Mouse (Mus musculus): Measurements from ENCODE around the gene Cpb1. TPM values are rescaled to one million over a fixed set of nuclear protein-coding genes. Genes with fewer than 3 reads are reported as not detected.

The Cpb1 gene
- polyA plus RNA-seq, 1 experiment: 0.03 TPM

- WGBS: 92% methylated on average over 2 of the region's 2 CpGs
- no peak for TF ChIP-seq CTCF (IDR thresholded peaks at IDR 0.05; ENCODE audit: borderline replicate concordance, insufficient read depth, low read depth, low read length)
- no peak for TF ChIP-seq POLR2A (IDR thresholded peaks at IDR 0.05; ENCODE audit: borderline replicate concordance, insufficient read depth, low read length)
These were observed 13.2 kb upstream of the Cpb1 start for GRCm38 (mm10) chr3:20288761-20289160.

DNA sequence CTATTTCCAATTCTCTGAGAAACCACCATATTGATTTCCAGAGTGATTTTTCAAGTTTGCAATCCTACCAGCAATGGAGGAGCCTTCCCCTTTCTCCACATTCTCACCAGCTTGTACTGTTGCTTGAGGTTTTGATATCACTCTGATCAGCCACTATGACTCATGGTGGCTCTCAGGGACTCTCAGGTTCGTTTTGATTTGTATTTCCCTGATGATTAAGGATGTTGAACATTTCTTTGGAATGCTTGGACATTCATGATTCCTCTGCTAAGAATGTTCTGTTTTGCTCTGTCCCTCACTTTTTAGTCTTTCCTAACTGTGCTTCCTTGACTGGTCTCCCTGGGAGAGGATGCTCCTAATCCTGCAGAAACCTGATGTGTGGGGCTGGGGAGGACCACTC, 6.3 kb upstream of the Cpb1 start:
- Histone ChIP-seq H3K4me3 (replicated peaks; ENCODE audit: insufficient read depth, low read depth, low read length) (no peak overlapping the region), H3K27ac (ENCODE audit: insufficient read depth, low read length) (no peak overlapping the region), H3K4me1 (ENCODE audit: control insufficient read depth, insufficient read depth, low read length) (no peaks in the 10 kb centered on the region), H3K27me3 (ENCODE audit: control insufficient read depth, insufficient read depth, low read length) (no peaks in the 10 kb centered on the region)
- TF ChIP-seq CTCF (IDR thresholded peaks at IDR 0.05; ENCODE audit: borderline replicate concordance, insufficient read depth, low read depth, low read length) (no peak), POLR2A (IDR thresholded peaks at IDR 0.05; ENCODE audit: borderline replicate concordance, insufficient read depth, low read length) (no peak)
- no peak for DNase-seq
- WGBS: 44% methylated on average over 1 of the region's 1 CpGs

More at GRCm38 (mm10) chr3:20288761-20289160, 13.2 kb upstream of the Cpb1 start:
- Histone ChIP-seq H3K4me1 (ENCODE audit: control insufficient read depth, insufficient read depth, low read length) (no peaks in the 10 kb centered on the region), H3K27me3 (ENCODE audit: control insufficient read depth, insufficient read depth, low read length) (no peaks in the 10 kb centered on the region), H3K4me3 (replicated peaks; ENCODE audit: insufficient read depth, low read depth, low read length) (no peak overlapping the region), H3K27ac (ENCODE audit: insufficient read depth, low read length) (no peak overlapping the region)
- DNase-seq: no peak

GRCm38 (mm10) chr3:20254566-20255479, 20.7 kb downstream of the Cpb1 start:
- H3K4me1 ChIP-seq (ENCODE audit: control insufficient read depth, insufficient read depth, low read length): no peaks in the 10 kb centered on the region
- no peaks in the 10 kb centered on the region; the same call in 1 of the 2 replicates for H3K27me3 ChIP-seq (ENCODE audit: control insufficient read depth, insufficient read depth, low read length)
- H3K27ac ChIP-seq (ENCODE audit: insufficient read depth, low read length): no peak overlapping the region
- WGBS: 46% methylated on average over 9 of the region's 9 CpGs
- no peak for DNase-seq
- TF ChIP-seq CTCF (IDR thresholded peaks at IDR 0.05; ENCODE audit: borderline replicate concordance, insufficient read depth, low read depth, low read length): no peak
- H3K4me3 ChIP-seq (replicated peaks; ENCODE audit: insufficient read depth, low read depth, low read length): no peak overlapping the region

- DNase-seq: no peak
- Histone ChIP-seq H3K27ac (ENCODE audit: insufficient read depth, low read length) (no peak overlapping the region), H3K4me3 (replicated peaks; ENCODE audit: insufficient read depth, low read depth, low read length) (no peak overlapping the region), H3K27me3 (ENCODE audit: control insufficient read depth, insufficient read depth, low read length) (no peaks in the 10 kb centered on the region), H3K4me1 (ENCODE audit: control insufficient read depth, insufficient read depth, low read length) (no peaks in the 10 kb centered on the region)
- 92% methylated on average over 1 of the region's 1 CpGs for WGBS
- TF ChIP-seq POLR2A (IDR thresholded peaks at IDR 0.05; ENCODE audit: borderline replicate concordance, insufficient read depth, low read length): no peak
- no peak for TF ChIP-seq CTCF (IDR thresholded peaks at IDR 0.05; ENCODE audit: borderline replicate concordance, insufficient read depth, low read depth, low read length)
These were observed 31.6 kb downstream of the Cpb1 start for GRCm38 (mm10) chr3:20243913-20244312.

- TF ChIP-seq CTCF (IDR thresholded peaks at IDR 0.05; ENCODE audit: borderline replicate concordance, insufficient read depth, low read depth, low read length): no peak
- TF ChIP-seq POLR2A (IDR thresholded peaks at IDR 0.05; ENCODE audit: borderline replicate concordance, insufficient read depth, low read length): no peak
These were observed 33.5 kb downstream of the Cpb1 start, which contains the start of gene Cpa3 for GRCm38 (mm10) chr3:20242050-20242449. Cpa3 (minus strand) TSS chr3:20242181.

GRCm38 (mm10) chr3:20239741-20240140, 35.8 kb downstream of the Cpb1 start:
- Histone ChIP-seq H3K27me3 (ENCODE audit: control insufficient read depth, insufficient read depth, low read length) (no peaks in the 10 kb centered on the region), H3K4me3 (replicated peaks; ENCODE audit: insufficient read depth, low read depth, low read length) (no peak overlapping the region), H3K27ac (ENCODE audit: insufficient read depth, low read length) (no peak overlapping the region), H3K4me1 (ENCODE audit: control insufficient read depth, insufficient read depth, low read length) (no peaks in the 10 kb centered on the region)
- TF ChIP-seq CTCF (IDR thresholded peaks at IDR 0.05; ENCODE audit: borderline replicate concordance, insufficient read depth, low read depth, low read length) (no peak), POLR2A (IDR thresholded peaks at IDR 0.05; ENCODE audit: borderline replicate concordance, insufficient read depth, low read length) (no peak)
- WGBS: 81% methylated on average over 3 of the region's 3 CpGs
- DNase-seq: no peak

More at GRCm38 (mm10) chr3:20242050-20242449, 33.5 kb downstream of the Cpb1 start, which contains the start of gene Cpa3:
- no peak within 1 kb of the TSS for H3K27ac ChIP-seq (ENCODE audit: insufficient read depth, low read length)
- H3K27me3 ChIP-seq (ENCODE audit: control insufficient read depth, insufficient read depth, low read length): no peaks in the 10 kb centered on the region
- WGBS: 88% methylated on average over 3 of the region's 3 CpGs
- no peak within 1 kb of the TSS for H3K4me3 ChIP-seq (replicated peaks; ENCODE audit: insufficient read depth, low read depth, low read length)
- H3K4me1 ChIP-seq (ENCODE audit: control insufficient read depth, insufficient read depth, low read length): no peaks in the 10 kb centered on the region
- DNase-seq: no peak

GRCm38 (mm10) chr3:20236965-20237364, 38.6 kb downstream of the Cpb1 start:
- 97% methylated on average over 1 of the region's 1 CpGs for WGBS
- Histone ChIP-seq H3K27ac (ENCODE audit: insufficient read depth, low read length) (no peak overlapping the region), H3K27me3 (ENCODE audit: control insufficient read depth, insufficient read depth, low read length) (no peaks in the 10 kb centered on the region), H3K4me3 (replicated peaks; ENCODE audit: insufficient read depth, low read depth, low read length) (no peak overlapping the region), H3K4me1 (ENCODE audit: control insufficient read depth, insufficient read depth, low read length) (no peaks in the 10 kb centered on the region)
- TF ChIP-seq CTCF (IDR thresholded peaks at IDR 0.05; ENCODE audit: borderline replicate concordance, insufficient read depth, low read depth, low read length) (no peak), POLR2A (IDR thresholded peaks at IDR 0.05; ENCODE audit: borderline replicate concordance, insufficient read depth, low read length) (no peak)
- no peak for DNase-seq

DNA sequence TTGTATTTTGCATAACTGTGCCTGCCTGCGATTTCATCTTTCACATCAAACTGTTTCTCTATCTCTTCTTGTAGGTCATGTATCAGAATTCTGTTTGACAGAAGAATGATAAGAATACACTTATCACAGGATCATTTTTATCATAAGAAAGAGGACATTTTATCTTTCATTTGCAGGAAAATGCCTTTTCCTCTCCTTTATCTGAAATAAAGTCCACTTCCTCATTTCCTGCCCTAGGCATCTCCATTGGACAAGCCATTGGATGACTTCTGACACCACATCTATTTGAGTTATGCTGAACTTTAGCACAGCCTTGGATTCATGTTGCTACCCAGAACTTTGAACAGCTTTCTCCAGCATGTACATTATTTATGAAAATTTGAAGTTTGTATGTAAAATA, 46.5 kb downstream of the Cpb1 start:
- no peak for DNase-seq
- Histone ChIP-seq H3K27ac (ENCODE audit: insufficient read depth, low read length) (no peak overlapping the region), H3K4me1 (ENCODE audit: control insufficient read depth, insufficient read depth, low read length) (no peaks in the 10 kb centered on the region), H3K4me3 (replicated peaks; ENCODE audit: insufficient read depth, low read depth, low read length) (no peak overlapping the region), H3K27me3 (ENCODE audit: control insufficient read depth, insufficient read depth, low read length) (no peaks in the 10 kb centered on the region)
- TF ChIP-seq POLR2A (IDR thresholded peaks at IDR 0.05; ENCODE audit: borderline replicate concordance, insufficient read depth, low read length) (no peak), CTCF (IDR thresholded peaks at IDR 0.05; ENCODE audit: borderline replicate concordance, insufficient read depth, low read depth, low read length) (no peak)
- 86% methylated on average over 1 of the region's 1 CpGs for WGBS
